ENCODE assay signal across 8 mouse cellular contexts in the genomic region with DNA sequence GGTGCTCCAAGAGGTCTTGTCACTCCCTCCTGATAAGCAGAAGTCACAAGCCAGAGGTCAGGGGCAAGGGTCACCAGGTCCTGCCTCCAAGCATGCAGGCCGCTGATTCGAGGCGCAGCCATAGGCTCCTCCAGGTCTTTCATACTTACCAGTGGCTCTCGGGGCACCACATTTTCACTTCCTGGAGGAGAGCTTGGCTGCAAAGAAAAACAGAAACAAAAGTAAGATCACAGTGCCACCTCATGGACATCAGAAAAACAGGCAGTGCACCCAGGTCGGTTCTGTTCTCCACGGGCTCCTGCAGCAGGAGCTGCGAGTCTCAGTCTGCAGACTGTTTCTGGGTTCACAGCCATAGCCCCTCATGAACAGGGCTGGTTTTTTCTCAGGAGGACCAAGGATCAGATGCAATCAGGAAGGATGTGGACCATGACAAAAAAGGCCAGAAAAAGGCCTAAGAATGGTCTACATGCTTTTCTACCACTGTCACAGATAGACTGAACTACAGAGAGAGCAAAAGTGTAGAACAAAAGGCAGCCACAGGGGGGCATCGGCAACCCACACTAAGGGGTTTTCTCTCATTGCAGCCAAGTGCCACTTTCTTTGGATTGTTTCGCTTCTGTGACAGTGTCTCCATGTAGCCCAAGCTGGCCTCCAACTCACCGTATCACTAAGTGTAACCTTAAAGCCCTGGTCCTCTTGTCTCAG. TPM values are rescaled to one million over a fixed set of nuclear protein-coding genes. Genes with fewer than 3 reads are reported as not detected.
DNase-seq lines count a peak whose midpoint lies in the region; ATAC-seq and TF ChIP-seq lines count a peak whose summit lies in the region.

No protein-coding gene starts in this region.

- no peak for TF ChIP-seq EP300 in stomach, postnatal 0 days (optimal IDR thresholded peaks at IDR 0.05)

- no peak overlapping the region for H3K9ac ChIP-seq in forebrain, embryonic 13.5 days
- H3K9ac ChIP-seq in liver, embryonic 15.5 days, result no peak overlapping the region
- no peak overlapping the region for H3K9ac ChIP-seq in neural tube, embryonic 12.5 days
- H3K9ac ChIP-seq in stomach, postnatal 0 days (ENCODE audit: low read length), result no peak overlapping the region

- H3K27me3 ChIP-seq in forebrain, embryonic 13.5 days, result no peaks in the 10 kb centered on the region
- no peaks in the 10 kb centered on the region for H3K27me3 ChIP-seq in liver, embryonic 15.5 days
- no peaks in the 10 kb centered on the region for H3K27me3 ChIP-seq in neural tube, embryonic 12.5 days (replicated peaks)
- H3K27me3 ChIP-seq in stomach, postnatal 0 days (ENCODE audit: control insufficient read depth, insufficient read depth, low read length), result no peaks in the 10 kb centered on the region

- H3K4me1 ChIP-seq in forebrain, embryonic 13.5 days, result peaks cover 11% of the 10 kb centered on the region; the same call in 1 of the 2 replicates
- peaks cover 26% of the 10 kb centered on the region for H3K4me1 ChIP-seq in liver, embryonic 15.5 days (replicated peaks)
- H3K4me1 ChIP-seq in neural tube, embryonic 12.5 days, result peaks cover 9% of the 10 kb centered on the region; the same call in 1 of the 2 replicates
- H3K4me1 ChIP-seq in stomach, postnatal 0 days (replicated peaks; ENCODE audit: control insufficient read depth, insufficient read depth), result no peaks in the 10 kb centered on the region

- peak; percentile 85 for ATAC-seq in forebrain, embryonic 13.5 days
- 0 out of 2 replicates have a peak, but pooled peaks have one; percentile 40 for ATAC-seq in liver, embryonic 15.5 days (ENCODE audit: insufficient read depth)
- peak; percentile 64 for ATAC-seq in neural tube, embryonic 12.5 days (ENCODE audit: low FRiP score, low read depth)
- ATAC-seq in stomach, postnatal 0 days (ENCODE audit: low FRiP score, low TSS enrichment), result peak; percentile 83

- peak; percentile 71 for TF ChIP-seq CTCF in stomach, postnatal 0 days (IDR thresholded peaks at IDR 0.05; ENCODE audit: low read depth)

- DNase-seq in CD4-positive, CD25-positive, alpha-beta regulatory T cell, adult 2 months (ENCODE audit: low read depth, low spot score), result peak; percentile 86
- peak; percentile 64 for DNase-seq in c-Kit-positive CD71-negative TER-119-negative erythroid progenitor cells, embryonic 14.5 days (ENCODE audit: low read depth)
- DNase-seq in heart, postnatal 10 days, result peak; percentile 83
- peak; percentile 72 to 84 for DNase-seq in kidney, postnatal 36 days
- DNase-seq in stomach, postnatal 0 days (ENCODE audit: low spot score), result peak; percentile 73

- no peaks in the 10 kb centered on the region for H3K9me3 ChIP-seq in forebrain, embryonic 13.5 days (replicated peaks)
- no peaks in the 10 kb centered on the region for H3K9me3 ChIP-seq in liver, embryonic 15.5 days (replicated peaks)
- no peaks in the 10 kb centered on the region for H3K9me3 ChIP-seq in neural tube, embryonic 12.5 days
- no peaks in the 10 kb centered on the region for H3K9me3 ChIP-seq in stomach, postnatal 0 days (ENCODE audit: control insufficient read depth, low read length)

- intact Hi-C loops in heart, postnatal 10 days (cut with DNase I), result loop anchor here (1.0 to 5.0 kb wide), 4 partner anchors 61 to 371 kb away; partner anchors contain the start of gene Cenps

- WGBS in forebrain, embryonic 13.5 days, result 24% methylated on average over 10 of the region's 10 CpGs
- WGBS in liver, embryonic 15.5 days (ENCODE audit: insufficient replicate concordance), result 38% methylated on average over 10 of the region's 10 CpGs
- 28% methylated on average over 10 of the region's 10 CpGs for WGBS in neural tube, embryonic 12.5 days
- WGBS in stomach, postnatal 0 days, result 19% methylated on average over 10 of the region's 10 CpGs

- H3K4me3 ChIP-seq in forebrain, embryonic 13.5 days, result no peak overlapping the region
- no peak overlapping the region for H3K4me3 ChIP-seq in liver, embryonic 15.5 days (replicated peaks)
- no peak overlapping the region for H3K4me3 ChIP-seq in neural tube, embryonic 12.5 days
- no peak overlapping the region for H3K4me3 ChIP-seq in stomach, postnatal 0 days (ENCODE audit: low read depth, low read length)

- H3K36me3 ChIP-seq in forebrain, embryonic 13.5 days (ENCODE audit: poor library complexity, severe bottlenecking), result peaks cover 20% of the 10 kb centered on the region
- peaks cover 21% of the 10 kb centered on the region for H3K36me3 ChIP-seq in liver, embryonic 15.5 days (replicated peaks)
- peaks cover 9% of the 10 kb centered on the region for H3K36me3 ChIP-seq in neural tube, embryonic 12.5 days
- H3K36me3 ChIP-seq in stomach, postnatal 0 days (ENCODE audit: control insufficient read depth, insufficient read depth, low read length), result peaks cover 7% of the 10 kb centered on the region; the same call in 1 of the 2 replicates

- H3K4me2 ChIP-seq in forebrain, embryonic 13.5 days, result no peak overlapping the region
- no peak overlapping the region; the same call in 1 of the 2 replicates for H3K4me2 ChIP-seq in liver, embryonic 15.5 days
- no peak overlapping the region for H3K4me2 ChIP-seq in neural tube, embryonic 12.5 days (replicated peaks)
- peak overlapping the region; percentile 27 for H3K4me2 ChIP-seq in stomach, postnatal 0 days (replicated peaks; ENCODE audit: low read depth)

- no peak overlapping the region for H3K27ac ChIP-seq in forebrain, embryonic 13.5 days
- H3K27ac ChIP-seq in liver, embryonic 15.5 days (replicated peaks), result no peak overlapping the region
- no peak overlapping the region for H3K27ac ChIP-seq in neural tube, embryonic 12.5 days
- H3K27ac ChIP-seq in stomach, postnatal 0 days (replicated peaks), result peak overlapping the region; percentile 85

RNA-seq across cellular contexts. Expression of gene Pex14, which starts 23.7 kb away (rescaled TPM):
- 46.1 and 47.8 TPM in 2 replicates for polyA plus RNA-seq in forebrain, embryonic 13.5 days (2015; fragmentation: Nextera tagmentation; extraction: Ambion mirVana)
- 10 to 100 TPM; 26.5 to 27.2 TPM for total RNA-seq in heart, postnatal 10 days (2021)
- 27.2 and 29.6 TPM in 2 replicates for polyA plus RNA-seq in liver, embryonic 15.5 days (2015; fragmentation: Nextera tagmentation; extraction: Ambion mirVana)
- polyA plus RNA-seq in neural tube, embryonic 12.5 days (2016; fragmentation: Nextera tagmentation; extraction: Ambion mirVana), result 53.7 and 56.8 TPM in 2 replicates
- 39.7 and 42.9 TPM in 2 replicates for polyA plus RNA-seq in stomach, postnatal 0 days (2015; fragmentation: Nextera tagmentation; extraction: Ambion mirVana)

RNA-seq across cellular contexts. Expression of gene Dffa, which starts 27.9 kb away (rescaled TPM):
- 24.4 and 25.4 TPM in 2 replicates for polyA plus RNA-seq in forebrain, embryonic 13.5 days (2015; fragmentation: Nextera tagmentation; extraction: Ambion mirVana)
- 10 to 100 TPM; 33.5 to 38.7 TPM for total RNA-seq in heart, postnatal 10 days (2021)
- 14.4 and 17.7 TPM in 2 replicates for polyA plus RNA-seq in liver, embryonic 15.5 days (2015; fragmentation: Nextera tagmentation; extraction: Ambion mirVana)
- polyA plus RNA-seq in neural tube, embryonic 12.5 days (2016; fragmentation: Nextera tagmentation; extraction: Ambion mirVana), result 33.3 and 36.0 TPM in 2 replicates
- 20.1 and 21.7 TPM in 2 replicates for polyA plus RNA-seq in stomach, postnatal 0 days (2015; fragmentation: Nextera tagmentation; extraction: Ambion mirVana)

RNA-seq across cellular contexts. Expression of gene Cort, which starts 50.5 kb away (rescaled TPM):
- 0.28 TPM in 1 of 2 replicates, not detected in the other for polyA plus RNA-seq in forebrain, embryonic 13.5 days (2015; fragmentation: Nextera tagmentation; extraction: Ambion mirVana)
- under 1 TPM; 0.42 to 0.55 TPM for total RNA-seq in heart, postnatal 10 days (2021)
- polyA plus RNA-seq in liver, embryonic 15.5 days (2015; fragmentation: Nextera tagmentation; extraction: Ambion mirVana), result 0.14 TPM in 1 of 2 replicates, not detected in the other
- 0.30 and 0.32 TPM in 2 replicates for polyA plus RNA-seq in neural tube, embryonic 12.5 days (2016; fragmentation: Nextera tagmentation; extraction: Ambion mirVana)
- not detected in 2 replicates for polyA plus RNA-seq in stomach, postnatal 0 days (2015; fragmentation: Nextera tagmentation; extraction: Ambion mirVana)
